ENCODE assay signal across 8 mouse cellular contexts in the genomic region with DNA sequence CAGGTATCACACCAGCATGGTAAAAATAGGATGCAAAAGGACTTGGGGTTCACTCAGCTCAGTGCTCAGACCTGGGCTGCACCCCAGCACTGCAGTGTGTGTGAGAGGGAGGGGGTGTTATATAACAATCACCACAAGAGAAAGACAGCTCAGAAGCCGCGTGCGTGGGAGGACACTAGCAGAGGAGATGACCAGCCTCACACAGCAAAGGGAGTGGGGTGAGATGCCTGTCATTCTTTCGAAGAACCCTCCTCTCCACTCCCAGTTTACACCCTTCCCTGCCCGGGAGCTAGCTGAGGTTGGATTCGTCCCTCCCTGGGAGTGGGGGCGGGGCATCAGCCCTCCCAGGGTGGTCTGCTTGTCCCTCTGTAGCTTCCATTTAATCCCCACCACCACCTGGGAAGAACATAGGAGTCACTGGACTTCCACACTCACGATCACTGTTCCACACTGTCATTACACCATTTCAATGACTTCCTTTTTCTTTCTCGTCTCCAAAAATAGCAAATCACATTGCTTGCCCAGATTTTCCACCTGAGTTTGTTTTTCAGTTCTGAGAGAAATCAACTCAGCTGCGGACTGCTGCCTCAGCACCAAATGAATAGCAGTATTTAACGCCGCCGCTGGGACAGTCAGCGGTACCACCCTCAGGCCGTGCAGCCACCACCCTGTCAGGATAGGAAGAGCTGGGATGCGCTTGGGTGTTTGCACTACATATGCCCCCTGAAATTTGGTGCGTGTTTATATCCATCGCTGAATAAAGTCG. TPM values are rescaled to one million over a fixed set of nuclear protein-coding genes. Genes with fewer than 3 reads are reported as not detected.
DNase-seq lines count a peak whose midpoint lies in the region; ATAC-seq and TF ChIP-seq lines count a peak whose summit lies in the region.

No protein-coding gene starts in this region.

- 3% methylated on average over 19 of the region's 19 CpGs for WGBS in forebrain, embryonic 15.5 days
- WGBS in liver, embryonic 15.5 days (ENCODE audit: insufficient replicate concordance), result 6% methylated on average over 19 of the region's 19 CpGs

- peak overlapping the region; percentile 12; the same call in 1 of the 2 replicates for H3K4me3 ChIP-seq in bone marrow macrophage, adult 2 months (ENCODE audit: insufficient read depth, low read length)
- H3K4me3 ChIP-seq in forebrain, embryonic 15.5 days, result peak overlapping the region; percentile 23
- H3K4me3 ChIP-seq in liver, embryonic 15.5 days (replicated peaks), result peak overlapping the region; percentile 15; the same call in 1 of the 2 replicates

- no peaks in the 10 kb centered on the region for H3K27me3 ChIP-seq in forebrain, embryonic 15.5 days
- H3K27me3 ChIP-seq in liver, embryonic 15.5 days, result peaks cover 19% of the 10 kb centered on the region

- H3K27ac ChIP-seq in bone marrow macrophage, adult 2 months (ENCODE audit: insufficient read depth, low read depth, low read length), result peak overlapping the region; percentile 14; the same call in 1 of the 2 replicates
- no peak overlapping the region for H3K27ac ChIP-seq in forebrain, embryonic 15.5 days (replicated peaks)
- H3K27ac ChIP-seq in liver, embryonic 15.5 days (replicated peaks), result no peak overlapping the region

- H3K4me1 ChIP-seq in bone marrow macrophage, adult 2 months (ENCODE audit: control insufficient read depth, insufficient read depth, low read length), result peaks cover 27% of the 10 kb centered on the region
- H3K4me1 ChIP-seq in forebrain, embryonic 15.5 days, result peaks cover 10% of the 10 kb centered on the region
- 0 out of 2 replicates have a peak, but pooled peaks cover 12% of the 10 kb centered on the region for H3K4me1 ChIP-seq in liver, embryonic 15.5 days (replicated peaks)

- intact Hi-C loops in heart, postnatal 25 days (cut with DNase I), result no loop called here

- no peaks in the 10 kb centered on the region for H3K36me3 ChIP-seq in forebrain, embryonic 15.5 days
- no peaks in the 10 kb centered on the region for H3K36me3 ChIP-seq in liver, embryonic 15.5 days (replicated peaks)

- H3K9me3 ChIP-seq in forebrain, embryonic 15.5 days, result no peaks in the 10 kb centered on the region
- H3K9me3 ChIP-seq in liver, embryonic 15.5 days (replicated peaks), result no peaks in the 10 kb centered on the region

- no peak for TF ChIP-seq POLR2A in bone marrow macrophage, adult 2 months (IDR thresholded peaks at IDR 0.05; ENCODE audit: borderline replicate concordance, low read depth, low read length)

- H3K4me2 ChIP-seq in forebrain, embryonic 15.5 days (replicated peaks), result peak overlapping the region; percentile 42
- peak overlapping the region; percentile 49 for H3K4me2 ChIP-seq in liver, embryonic 15.5 days

- DNase-seq in CD4-positive, CD25-positive, alpha-beta regulatory T cell, adult 2 months (ENCODE audit: low read depth, low spot score), result peak; percentile 64
- DNase-seq in heart, postnatal 25 days (ENCODE audit: low spot score), result peak; percentile 57
- peak; percentile 78 for DNase-seq in layer of hippocampus, adult 11-12 months (ENCODE audit: low spot score)
- peak; percentile 51 to 70 for DNase-seq in natural killer cell, adult 2 months (ENCODE audit: low spot score in 2 of 2)
- no peak for DNase-seq in adipocyte (ENCODE audit: low spot score)

- H3K9ac ChIP-seq in forebrain, embryonic 15.5 days (replicated peaks), result no peak overlapping the region
- H3K9ac ChIP-seq in liver, embryonic 15.5 days, result no peak overlapping the region

- no peak for TF ChIP-seq CTCF in bone marrow macrophage, adult 2 months (IDR thresholded peaks at IDR 0.05; ENCODE audit: low read depth, low read length)

- ATAC-seq in forebrain, embryonic 15.5 days (replicated peaks), result 0 out of 2 replicates have a peak, but pooled peaks have one; percentile 41
- ATAC-seq in liver, embryonic 15.5 days (ENCODE audit: insufficient read depth), result no peak

RNA-seq across cellular contexts. Expression of a gene that starts 26.8 kb away (rescaled TPM):
- polyA plus RNA-seq in bone marrow macrophage, adult 2 months (2012; ENCODE audit: insufficient read depth, insufficient read length, missing spikeins), result 16.6 and 24.0 TPM in 2 replicates
- polyA plus RNA-seq in forebrain, embryonic 15.5 days (2015; fragmentation: Nextera tagmentation; extraction: Ambion mirVana), result 36.1 and 39.3 TPM in 2 replicates
- 10 to 100 TPM; 75.4 to 89.1 TPM for total RNA-seq in heart, postnatal 25 days (2021)
- 3.2 TPM in 2 replicates for polyA plus RNA-seq in liver, embryonic 15.5 days (2015; fragmentation: Nextera tagmentation; extraction: Ambion mirVana)

RNA-seq across cellular contexts. Expression of a gene that starts 29.1 kb away (rescaled TPM):
- 305 and 317 TPM in 2 replicates for polyA plus RNA-seq in bone marrow macrophage, adult 2 months (2012; ENCODE audit: insufficient read depth, insufficient read length, missing spikeins)
- polyA plus RNA-seq in forebrain, embryonic 15.5 days (2015; fragmentation: Nextera tagmentation; extraction: Ambion mirVana), result 5.8 and 5.9 TPM in 2 replicates
- 10 to 100 TPM; 30.1 to 31.5 TPM for total RNA-seq in heart, postnatal 25 days (2021)
- 36.9 and 39.6 TPM in 2 replicates for polyA plus RNA-seq in liver, embryonic 15.5 days (2015; fragmentation: Nextera tagmentation; extraction: Ambion mirVana)
